Mouse (Mus musculus): ENCODE data around the gene Chga. TPM values are rescaled to one million over a fixed set of nuclear protein-coding genes. Genes with fewer than 3 reads are reported as not detected.

Chga gene
- polyA plus RNA-seq, 1 experiment from 2014 or later, result 0.54 TPM

GRCm38 (mm10) chr12:102570111-102570510, 15.3 kb downstream of the Chga start:
- Histone ChIP-seq H3K9ac (ENCODE audit: low read depth, low read length) (no peak overlapping the region), H3K4me1 (replicated peaks; ENCODE audit: insufficient read depth, low read length) (no peaks in the 10 kb centered on the region), H3K4me2 (ENCODE audit: low read length) (no peak overlapping the region), H3K27me3 (ENCODE audit: insufficient read depth, low read length) (no peaks in the 10 kb centered on the region), H3K4me3 (replicated peaks; ENCODE audit: low read depth, low read length) (no peak overlapping the region), H3K9me3 (replicated peaks; ENCODE audit: low read length) (no peaks in the 10 kb centered on the region), H3K36me3 (ENCODE audit: insufficient read depth, low read length) (0 out of 2 replicates have a peak, but pooled peaks cover 6% of the 10 kb centered on the region), H3K27ac (no peak overlapping the region)
- ATAC-seq (replicated peaks; ENCODE audit: low FRiP score, low read depth) (no peak), DNase-seq (ENCODE audit: low spot score) (no peak)
- 85% methylated on average over 13 of the region's 13 CpGs for WGBS
- no peak for TF ChIP-seq CTCF (IDR thresholded peaks at IDR 0.05; ENCODE audit: low read depth)

GRCm38 (mm10) chr12:102570734-102571133, 16.0 kb downstream of the Chga start:
- 66% methylated on average over 5 of the region's 5 CpGs for WGBS
- H3K9ac ChIP-seq (ENCODE audit: low read depth, low read length), result no peak overlapping the region
- no peak overlapping the region for H3K4me3 ChIP-seq (replicated peaks; ENCODE audit: low read depth, low read length)
- H3K27ac ChIP-seq, result no peak overlapping the region
- TF ChIP-seq CTCF (IDR thresholded peaks at IDR 0.05; ENCODE audit: low read depth), result no peak
- no peaks in the 10 kb centered on the region for H3K4me1 ChIP-seq (replicated peaks; ENCODE audit: insufficient read depth, low read length)
- H3K9me3 ChIP-seq (replicated peaks; ENCODE audit: low read length), result no peaks in the 10 kb centered on the region
- no peak for DNase-seq (ENCODE audit: low spot score)
- no peaks in the 10 kb centered on the region for H3K27me3 ChIP-seq (ENCODE audit: insufficient read depth, low read length)
- H3K4me2 ChIP-seq (ENCODE audit: low read length), result no peak overlapping the region
- H3K36me3 ChIP-seq (ENCODE audit: insufficient read depth, low read length), result 0 out of 2 replicates have a peak, but pooled peaks cover 6% of the 10 kb centered on the region
- no peak for ATAC-seq (replicated peaks; ENCODE audit: low FRiP score, low read depth)

GRCm38 (mm10) chr12:102571666-102572065, 16.9 kb downstream of the Chga start:
- H3K27ac ChIP-seq, result no peak overlapping the region
- 0 out of 2 replicates have a peak, but pooled peaks cover 6% of the 10 kb centered on the region for H3K36me3 ChIP-seq (ENCODE audit: insufficient read depth, low read length)
- DNase-seq (ENCODE audit: low spot score) (no peak), ATAC-seq (replicated peaks; ENCODE audit: low FRiP score, low read depth) (no peak)
- no peak overlapping the region for H3K9ac ChIP-seq (ENCODE audit: low read depth, low read length)
- no peak for TF ChIP-seq CTCF (IDR thresholded peaks at IDR 0.05; ENCODE audit: low read depth)
- no peaks in the 10 kb centered on the region for H3K4me1 ChIP-seq (replicated peaks; ENCODE audit: insufficient read depth, low read length)
- 87% methylated on average over 9 of the region's 9 CpGs for WGBS
- no peak overlapping the region for H3K4me2 ChIP-seq (ENCODE audit: low read length)
- no peaks in the 10 kb centered on the region for H3K9me3 ChIP-seq (replicated peaks; ENCODE audit: low read length)
- no peaks in the 10 kb centered on the region for H3K27me3 ChIP-seq (ENCODE audit: insufficient read depth, low read length)
- no peak overlapping the region for H3K4me3 ChIP-seq (replicated peaks; ENCODE audit: low read depth, low read length)

GRCm38 (mm10) chr12:102573036-102573435, 18.3 kb downstream of the Chga start:
- Histone ChIP-seq H3K27me3 (ENCODE audit: insufficient read depth, low read length) (no peaks in the 10 kb centered on the region), H3K4me2 (ENCODE audit: low read length) (no peak overlapping the region), H3K4me3 (replicated peaks; ENCODE audit: low read depth, low read length) (no peak overlapping the region), H3K36me3 (ENCODE audit: insufficient read depth, low read length) (0 out of 2 replicates have a peak, but pooled peaks cover 6% of the 10 kb centered on the region), H3K9me3 (replicated peaks; ENCODE audit: low read length) (no peaks in the 10 kb centered on the region), H3K9ac (ENCODE audit: low read depth, low read length) (no peak overlapping the region), H3K27ac (no peak overlapping the region), H3K4me1 (replicated peaks; ENCODE audit: insufficient read depth, low read length) (no peaks in the 10 kb centered on the region)
- no peak for TF ChIP-seq CTCF (IDR thresholded peaks at IDR 0.05; ENCODE audit: low read depth)
- WGBS, result 78% methylated on average over 7 of the region's 7 CpGs
- no peak for DNase-seq (ENCODE audit: low spot score)
- ATAC-seq (replicated peaks; ENCODE audit: low FRiP score, low read depth), result no peak

- Histone ChIP-seq H3K4me3 (replicated peaks; ENCODE audit: low read depth, low read length) (no peak overlapping the region), H3K36me3 (ENCODE audit: insufficient read depth, low read length) (0 out of 2 replicates have a peak, but pooled peaks cover 6% of the 10 kb centered on the region), H3K9me3 (replicated peaks; ENCODE audit: low read length) (no peaks in the 10 kb centered on the region), H3K27ac (no peak overlapping the region), H3K9ac (ENCODE audit: low read depth, low read length) (no peak overlapping the region), H3K4me1 (replicated peaks; ENCODE audit: insufficient read depth, low read length) (no peaks in the 10 kb centered on the region), H3K4me2 (ENCODE audit: low read length) (no peak overlapping the region), H3K27me3 (ENCODE audit: insufficient read depth, low read length) (no peaks in the 10 kb centered on the region)
- DNase-seq (ENCODE audit: low spot score) (no peak), ATAC-seq (replicated peaks; ENCODE audit: low FRiP score, low read depth) (no peak)
- 70% methylated on average over 5 of the region's 5 CpGs for WGBS
- TF ChIP-seq CTCF (IDR thresholded peaks at IDR 0.05; ENCODE audit: low read depth), result peak; percentile 50
Measured at GRCm38 (mm10) chr12:102575541-102576329, 21.0 kb downstream of the Chga start.

GRCm38 (mm10) chr12:102576659-102577398, 22.1 kb downstream of the Chga start:
- Histone ChIP-seq H3K27me3 (ENCODE audit: insufficient read depth, low read length) (no peaks in the 10 kb centered on the region), H3K36me3 (ENCODE audit: insufficient read depth, low read length) (0 out of 2 replicates have a peak, but pooled peaks cover 6% of the 10 kb centered on the region), H3K9me3 (replicated peaks; ENCODE audit: low read length) (no peaks in the 10 kb centered on the region), H3K9ac (ENCODE audit: low read depth, low read length) (no peak overlapping the region), H3K4me2 (ENCODE audit: low read length) (no peak overlapping the region), H3K4me3 (replicated peaks; ENCODE audit: low read depth, low read length) (no peak overlapping the region), H3K27ac (0 out of 2 replicates have a peak overlapping the region, but pooled peaks have one; percentile 8), H3K4me1 (replicated peaks; ENCODE audit: insufficient read depth, low read length) (no peaks in the 10 kb centered on the region)
- DNase-seq (ENCODE audit: low spot score) (no peak), ATAC-seq (replicated peaks; ENCODE audit: low FRiP score, low read depth) (no peak)
- WGBS, result 56% methylated on average over 10 of the region's 10 CpGs
- no peak for TF ChIP-seq CTCF (IDR thresholded peaks at IDR 0.05; ENCODE audit: low read depth)
